Mouse (Mus musculus) bone marrow macrophage, adult 2 months (primary cell): ENCODE data around the gene Jsrp1. TPM values are rescaled to one million over a fixed set of nuclear protein-coding genes. Genes with fewer than 3 reads are reported as not detected.

ENCODE experiments used
- H3K27ac ChIP-seq: 2 replicates; pipeline ENCODE4 v1.5.1; 2012; ENCODE audit warnings: low read depth, low read length; ENCODE audit not compliant: insufficient read depth
- H3K4me1 ChIP-seq: 2 replicates; pipeline ENCODE4 v1.6.1; 2012; ENCODE audit warnings: low read length; ENCODE audit not compliant: control insufficient read depth, insufficient read depth
- H3K4me3 ChIP-seq: 2 replicates; pipeline ENCODE4 v1.5.1; 2012; ENCODE audit warnings: mild to moderate bottlenecking, low read length, moderate library complexity; ENCODE audit not compliant: insufficient read depth
- CTCF ChIP-seq: IDR thresholded peaks from 2 replicates; pipeline ENCODE4 v1.5.1; 2012; ENCODE audit warnings: low read depth, mild to moderate bottlenecking, low read length, moderate library complexity
- POLR2A ChIP-seq: IDR thresholded peaks from 2 replicates; pipeline ENCODE4 v1.6.1; 2012; ENCODE audit warnings: mild to moderate bottlenecking, low read depth, low read length, borderline replicate concordance
- polyA plus RNA-seq: library from polyadenylated mRNA; stranded (reverse); fragments of >200 nt; gene quantifications from 2 replicates; pipeline ENCODE4 v1.2.4, GENCODE M21; 2012; ENCODE audit not compliant: missing spikeins, insufficient read depth, insufficient read length

Gene Jsrp1
- polyA plus RNA-seq, 1 experiment: not detected

- TF ChIP-seq CTCF: no peak
- TF ChIP-seq POLR2A: no peak
- Histone ChIP-seq H3K4me3 (no peak overlapping the region), H3K27ac (no peak overlapping the region), H3K4me1 (peaks cover 8% of the 10 kb centered on the region)
These were observed 782 bp downstream of the Jsrp1 start for GRCm38 (mm10) chr10:80812391-80813041.

- no peak for TF ChIP-seq CTCF
- Histone ChIP-seq H3K27ac (no peak overlapping the region), H3K4me1 (peaks cover 8% of the 10 kb centered on the region), H3K4me3 (no peak overlapping the region)
These were observed 3.2 kb downstream of the Jsrp1 start for GRCm38 (mm10) chr10:80810084-80810483.

GRCm38 (mm10) chr10:80808985-80809632 lies 4.2 kb downstream of the Jsrp1 start:
- Histone ChIP-seq H3K4me1 (peaks cover 8% of the 10 kb centered on the region), H3K27ac (no peak overlapping the region), H3K4me3 (no peak overlapping the region)
- TF ChIP-seq POLR2A: no peak
- TF ChIP-seq CTCF: no peak

GRCm38 (mm10) chr10:80808099-80808984 lies 5.0 kb downstream of the Jsrp1 start:
- Histone ChIP-seq H3K4me3 (no peak overlapping the region), H3K27ac (no peak overlapping the region), H3K4me1 (peaks cover 8% of the 10 kb centered on the region)
- TF ChIP-seq CTCF (no peak), POLR2A (no peak)

GRCm38 (mm10) chr10:80807057-80807627 lies 6.2 kb downstream of the Jsrp1 start:
- Histone ChIP-seq H3K4me1 (peaks cover 2% of the 10 kb centered on the region; the same call in 1 of the 2 replicates), H3K4me3 (peak overlapping the region; percentile 69), H3K27ac (peak overlapping the region; percentile 46; the same call in 1 of the 2 replicates)
- TF ChIP-seq CTCF: no peak
- TF ChIP-seq POLR2A: no peak

GRCm38 (mm10) chr10:80806341-80807056 lies 6.8 kb downstream of the Jsrp1 start:
- peaks cover 4% of the 10 kb centered on the region; the same call in 1 of the 2 replicates for H3K4me1 ChIP-seq
- peak overlapping the region; percentile 69 for H3K4me3 ChIP-seq
- no peak overlapping the region for H3K27ac ChIP-seq
- TF ChIP-seq POLR2A (no peak), CTCF (no peak)

GRCm38 (mm10) chr10:80805925-80806324 lies 7.4 kb downstream of the Jsrp1 start:
- peaks cover 8% of the 10 kb centered on the region for H3K4me1 ChIP-seq
- no peak for TF ChIP-seq POLR2A
- peak; percentile 58 for TF ChIP-seq CTCF

GRCm38 (mm10) chr10:80805322-80805721 lies 8.0 kb downstream of the Jsrp1 start:
- Histone ChIP-seq H3K4me1 (peaks cover 8% of the 10 kb centered on the region), H3K4me3 (no peak overlapping the region), H3K27ac (no peak overlapping the region)
- TF ChIP-seq CTCF (no peak), POLR2A (no peak)

More at GRCm38 (mm10) chr10:80805925-80806324, 7.4 kb downstream of the Jsrp1 start:
- Histone ChIP-seq H3K27ac (no peak overlapping the region), H3K4me3 (no peak overlapping the region)

- TF ChIP-seq CTCF (no peak), POLR2A (no peak)
- peaks cover 10% of the 10 kb centered on the region for H3K4me1 ChIP-seq
- no peak within 1 kb of the TSS for H3K27ac ChIP-seq
- H3K4me3 ChIP-seq: no peak within 1 kb of the TSS
These were observed 8.4 kb downstream of the Jsrp1 start, which contains the start of gene Amh for GRCm38 (mm10) chr10:80804916-80805315. TSS of gene Amh (plus strand) at chr10:80805243.
